Mouse (Mus musculus) adrenal gland, postnatal 4 days (tissue): ENCODE results near the gene Hpse2. TPM values are rescaled to one million over a fixed set of nuclear protein-coding genes. Genes with fewer than 3 reads are reported as not detected.

Experiments
- DNase-seq, 2 experiments: peaks; one replicate each; pipeline ENCODE4 v3.0.0; 2021 to 2022; ENCODE audit warnings: low spot score in 2 of 2, mixed read lengths in 2 of 2
- total RNA-seq, 2 experiments: library from RNA; stranded (reverse); gene quantifications; 2 replicates each; pipeline ENCODE4 v1.2.3; 2021

The Hpse2 gene
- total RNA-seq, 2 experiments from 2014 or later: 0.11 TPM; not detected in 1

- DNase-seq: no peak
Measured at GRCm38 (mm10) chr19:43174812-43175211, 213.3 kb downstream of the Hpse2 start.

GRCm38 (mm10) chr19:43156085-43156484 lies 232.1 kb downstream of the Hpse2 start:
- DNase-seq: no peak

GRCm38 (mm10) chr19:43155582-43155981 lies 232.6 kb downstream of the Hpse2 start:
- DNase-seq: no peak

- DNase-seq: no peak
Measured at GRCm38 (mm10) chr19:43147901-43148300, 240.3 kb downstream of the Hpse2 start.

GRCm38 (mm10) chr19:43146820-43147219 lies 241.3 kb downstream of the Hpse2 start:
- no peak for DNase-seq

GRCm38 (mm10) chr19:43141646-43142045 lies 246.5 kb downstream of the Hpse2 start:
- DNase-seq: no peak

- DNase-seq: no peak
Measured at GRCm38 (mm10) chr19:43109796-43110195, 278.4 kb downstream of the Hpse2 start.

GRCm38 (mm10) chr19:43096915-43097314 lies 291.2 kb downstream of the Hpse2 start:
- no peak for DNase-seq

GRCm38 (mm10) chr19:43087216-43087615 lies 300.9 kb downstream of the Hpse2 start:
- DNase-seq: no peak

GRCm38 (mm10) chr19:43064155-43064554 lies 324.0 kb downstream of the Hpse2 start:
- no peak for DNase-seq

GRCm38 (mm10) chr19:43044506-43044905 lies 343.6 kb downstream of the Hpse2 start:
- DNase-seq: no peak

GRCm38 (mm10) chr19:43042721-43043120 lies 345.4 kb downstream of the Hpse2 start:
- no peak for DNase-seq

- no peak for DNase-seq
Measured at GRCm38 (mm10) chr19:43042211-43042610, 345.9 kb downstream of the Hpse2 start.

- no peak for DNase-seq
Measured at GRCm38 (mm10) chr19:43036381-43036780, 351.8 kb downstream of the Hpse2 start.

- no peak for DNase-seq
Measured at GRCm38 (mm10) chr19:43027305-43027704, 360.9 kb downstream of the Hpse2 start.

GRCm38 (mm10) chr19:43022611-43023173 lies 365.5 kb downstream of the Hpse2 start:
- DNase-seq: no peak

GRCm38 (mm10) chr19:43018792-43019191 lies 369.4 kb downstream of the Hpse2 start:
- DNase-seq: no peak

GRCm38 (mm10) chr19:42996406-42996805 lies 391.7 kb downstream of the Hpse2 start:
- no peak for DNase-seq

- no peak for DNase-seq
Measured at GRCm38 (mm10) chr19:42988833-42989232, 399.3 kb downstream of the Hpse2 start.

GRCm38 (mm10) chr19:42986315-42986701 lies 401.8 kb downstream of the Hpse2 start:
- DNase-seq: no peak

- no peak for DNase-seq
Measured at GRCm38 (mm10) chr19:42985372-42986314, 402.5 kb downstream of the Hpse2 start.

GRCm38 (mm10) chr19:42980537-42980936 lies 407.6 kb downstream of the Hpse2 start:
- no peak for DNase-seq

GRCm38 (mm10) chr19:42977938-42978337 lies 410.2 kb downstream of the Hpse2 start:
- DNase-seq: no peak
